In the genomic region with DNA sequence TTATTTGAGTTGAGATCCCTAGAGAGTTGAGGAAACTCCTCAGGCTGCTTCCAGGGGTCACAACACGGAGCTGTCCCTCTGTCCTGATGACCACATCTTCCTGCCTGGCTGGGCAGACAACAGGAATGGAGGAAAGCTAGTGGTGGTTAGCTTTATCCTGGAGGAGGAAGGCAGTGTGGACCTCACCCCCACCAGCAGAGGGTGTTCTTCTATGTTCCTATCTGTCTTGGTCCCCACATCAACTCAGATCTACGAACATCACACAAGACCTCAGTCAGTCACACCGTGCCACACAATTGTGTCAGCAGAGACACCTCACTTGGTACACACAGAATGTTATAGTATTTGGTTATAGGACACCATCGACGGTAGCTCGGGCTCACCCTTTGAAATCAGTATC, we compare ENCODE assay signal across 33 mouse cellular contexts. TPM values are rescaled to one million over a fixed set of nuclear protein-coding genes. Genes with fewer than 3 reads are reported as not detected.
DNase-seq lines count a peak whose midpoint lies in the region; ATAC-seq and TF ChIP-seq lines count a peak whose summit lies in the region.
"Had no signal": no experiment of that assay in that cellular context is flagged by ENCODE, and none has a peak within 500 bp of the region (broad histone marks: within the 10 kb centered on the region; RNA-seq: fewer than 3 reads in every experiment).

No protein-coding gene starts in this region.

- no peak overlapping the region for H3K4me3 ChIP-seq in spleen, adult 2 months (ENCODE audit: extremely low read depth, insufficient read depth, insufficient read length)
- H3K4me3 ChIP-seq: forebrain, embryonic 10.5 days; heart, embryonic 12.5 days; limb, embryonic 12.5 days; liver, embryonic 13.5 days; lung, embryonic 15.5 days; midbrain, embryonic 12.5 days had no signal

- H3K4me1 ChIP-seq in spleen, adult 2 months (ENCODE audit: control insufficient read depth, insufficient read depth, insufficient read length): peaks cover 12% of the 10 kb centered on the region; the same call in 1 of the 2 replicates
- H3K4me1 ChIP-seq: forebrain, embryonic 10.5 days; heart, embryonic 12.5 days; limb, embryonic 12.5 days; liver, embryonic 13.5 days; lung, embryonic 15.5 days; midbrain, embryonic 12.5 days had no signal

- 58% methylated on average over 6 of the region's 6 CpGs for WGBS in spleen, adult 2 months

- TF ChIP-seq POLR2A in spleen, adult 2 months (IDR thresholded peaks at IDR 0.05; ENCODE audit: low read depth, low read length): no peak

- H3K27ac ChIP-seq in spleen, adult 2 months (ENCODE audit: insufficient read depth, low read length): no peak overlapping the region
- H3K27ac ChIP-seq: forebrain, embryonic 10.5 days; hindbrain, postnatal 0 days; limb, embryonic 12.5 days; liver, embryonic 13.5 days; lung, embryonic 15.5 days; midbrain, embryonic 12.5 days had no signal

- peaks cover 41% of the 10 kb centered on the region for H3K36me3 ChIP-seq in spleen, adult 2 months (ENCODE audit: control insufficient read depth, insufficient read depth, low read length)
- H3K36me3 ChIP-seq in splenic B cell, adult 2 months (ENCODE audit: control insufficient read depth, insufficient read depth, low read length, poor library complexity, severe bottlenecking): peaks cover 16% of the 10 kb centered on the region
- H3K36me3 ChIP-seq: limb, embryonic 12.5 days; liver, embryonic 13.5 days; lung, embryonic 15.5 days had no signal

- peak; percentile 66 for DNase-seq in heart, adult 11 months
- DNase-seq in heart, adult 8-10 months (ENCODE audit: low spot score): no peak
- no peak for DNase-seq in spleen, adult 2 months (ENCODE audit: low read depth in 1 of 2, low spot score in 2 of 2)
- DNase-seq in spleen, postnatal 4 days (ENCODE audit: low spot score in 2 of 2): no peak
- DNase-seq in splenic B cell, adult 2 months (ENCODE audit: low read depth, low spot score): peak; percentile 56
- DNase-seq in ovary, postnatal 14 days (ENCODE audit: low spot score): no peak
- DNase-seq in layer of hippocampus, adult 9-11 months: no peak
- DNase-seq: adrenal gland, postnatal 10 days; B cell, adult 2 months; cerebellum, adult 9-10 months; heart, postnatal 10 days; kidney, adult 11 months; kidney, postnatal 10 days; liver, embryonic 13.5 days; lung, postnatal 4 days; right cerebral cortex, postnatal 14 days; thymus, adult 2 months; thymus, postnatal 4 days had no signal

- no peaks in the 10 kb centered on the region for H3K27me3 ChIP-seq in spleen, adult 2 months (ENCODE audit: control insufficient read depth, insufficient read depth, low read length)
- H3K27me3 ChIP-seq in splenic B cell, adult 2 months (ENCODE audit: control insufficient read depth, insufficient read depth, low read length, poor library complexity, severe bottlenecking): no peaks in the 10 kb centered on the region
- H3K27me3 ChIP-seq: heart, embryonic 12.5 days; limb, embryonic 12.5 days; lung, embryonic 15.5 days; midbrain, embryonic 12.5 days had no signal

- ATAC-seq in granulocyte monocyte progenitor cell, adult 5-6 weeks (replicated peaks; ENCODE audit: poor library complexity, severe bottlenecking): peak; percentile 38
- ATAC-seq: hindbrain, postnatal 0 days had no signal

- TF ChIP-seq CTCF in spleen, adult 2 months (IDR thresholded peaks at IDR 0.05; ENCODE audit: extremely low read depth, insufficient read depth, insufficient read length, insufficient replicate concordance): peak; percentile 14; the same call in 1 of the 2 replicates

RNA-seq across cellular contexts. Expression of a gene that starts 6.4 kb away (rescaled TPM):
- total RNA-seq in heart, adult 8-10 months (2022): under 1 TPM; 0.22 to 0.55 (median 0.47) TPM
- 50.9 and 51.7 TPM in 2 replicates for polyA plus RNA-seq in spleen, adult 2 months (2012; rRNA removed)
- not detected in 2 replicates for total RNA-seq in granulocyte monocyte progenitor cell, adult 5-6 weeks (2014; fragmentation: Nextera tagmentation)
- not detected in 2 replicates for total RNA-seq in granulocyte monocyte progenitor cell, adult 5-6 weeks (2017)
- total RNA-seq: gastrocnemius, adult 8-10 months; hindbrain, postnatal 0 days; layer of hippocampus, postnatal 25 days; left cerebral cortex, postnatal 14 days had no signal
- polyA plus RNA-seq: limb, embryonic 12.5 days; liver, embryonic 13.5 days; lung, embryonic 15.5 days; stomach, embryonic 14.5 days had no signal

RNA-seq across cellular contexts. Expression of a gene that starts 11.4 kb away (rescaled TPM):
- total RNA-seq in heart, adult 8-10 months (2022): 10 to 100 TPM; 19.9 to 23.0 (median 20.6) TPM
- 21.6 and 29.9 TPM in 2 replicates for polyA plus RNA-seq in spleen, adult 2 months (2012; rRNA removed)
- 24.1 and 27.2 TPM in 2 replicates for total RNA-seq in granulocyte monocyte progenitor cell, adult 5-6 weeks (2014; fragmentation: Nextera tagmentation)
- 30.9 and 39.8 TPM in 2 replicates for total RNA-seq in granulocyte monocyte progenitor cell, adult 5-6 weeks (2017)

RNA-seq across cellular contexts. Expression of a gene that starts 15.4 kb away (rescaled TPM):
- total RNA-seq in heart, adult 8-10 months (2022): under 1 TPM in 2 of 4 experiments, not detected in 2; 0.86 to 0.97 TPM
- polyA plus RNA-seq in spleen, adult 2 months (2012; rRNA removed): 0.77 and 0.86 TPM in 2 replicates
- total RNA-seq in granulocyte monocyte progenitor cell, adult 5-6 weeks (2014; fragmentation: Nextera tagmentation): 27.9 and 43.5 TPM in 2 replicates
- 13.1 and 14.4 TPM in 2 replicates for total RNA-seq in granulocyte monocyte progenitor cell, adult 5-6 weeks (2017)
- total RNA-seq: CH12.LX had no signal

RNA-seq across cellular contexts. Expression of a gene that starts 22.0 kb away (rescaled TPM):
- 1 to 10 TPM in 1 of 4 experiments, not detected in 3; 3.5 TPM for total RNA-seq in heart, adult 8-10 months (2022)
- polyA plus RNA-seq in spleen, adult 2 months (2012; rRNA removed): 4.1 and 5.3 TPM in 2 replicates
- total RNA-seq in granulocyte monocyte progenitor cell, adult 5-6 weeks (2014; fragmentation: Nextera tagmentation): 14.1 and 33.6 TPM in 2 replicates
- 18.5 and 18.9 TPM in 2 replicates for total RNA-seq in granulocyte monocyte progenitor cell, adult 5-6 weeks (2017)
- total RNA-seq: gastrocnemius, adult 8-10 months; hindbrain, postnatal 0 days; layer of hippocampus, postnatal 25 days had no signal
- polyA plus RNA-seq: heart, embryonic 12.5 days; limb, embryonic 12.5 days; midbrain, embryonic 12.5 days had no signal

RNA-seq across cellular contexts. Expression of a gene that starts 32.0 kb away (rescaled TPM):
- 1 to 10 TPM in 2 of 4 experiments, under 1 TPM in 2; 0.38 to 1.9 (median 1.3) TPM for total RNA-seq in heart, adult 8-10 months (2022)
- 0.56 and 1.3 TPM in 2 replicates for polyA plus RNA-seq in spleen, adult 2 months (2012; rRNA removed)
- total RNA-seq in granulocyte monocyte progenitor cell, adult 5-6 weeks (2014; fragmentation: Nextera tagmentation): 0.73 TPM in 1 of 2 replicates, not detected in the other
- total RNA-seq in granulocyte monocyte progenitor cell, adult 5-6 weeks (2017): not detected in 2 replicates
- total RNA-seq: CH12.LX; hindbrain, postnatal 0 days; monocyte, adult 5-6 weeks had no signal
- polyA plus RNA-seq: embryonic facial prominence, embryonic 11.5 days; heart, embryonic 12.5 days; hindbrain, embryonic 11.5 days; limb, embryonic 12.5 days; lung, embryonic 15.5 days; midbrain, embryonic 12.5 days; stomach, embryonic 14.5 days had no signal

Comparison
In these comparisons a context has a peak if more than half of its experiments do, and no peak if none do; other contexts are left out.
1. DNase-seq: peak in heart, adult 11 months (single experiment) and splenic B cell, adult 2 months (single experiment); none in heart, adult 8-10 months (single experiment), spleen, adult 2 months (0 of 2), spleen, postnatal 4 days (0 of 2), ovary, postnatal 14 days (single experiment) and layer of hippocampus, adult 9-11 months (single experiment).
2. RNA of a gene that starts 15.4 kb away (total RNA-seq): 13.1 to 43.5 TPM in granulocyte monocyte progenitor cell, adult 5-6 weeks; 0.86 to 0.97 TPM in heart, adult 8-10 months; every median in the first group is over 4 times any median in the second.